7 mouse cellular contexts compared by ENCODE assay signal in genomic region chr14:55603633-55604576, GRCm38 (mm10). TPM values are rescaled to one million over a fixed set of nuclear protein-coding genes. Genes with fewer than 3 reads are reported as not detected.
DNase-seq lines count a peak whose midpoint lies in the region; ATAC-seq lines count a peak whose summit lies in the region.

No protein-coding gene starts in this region.

- peak overlapping the region; percentile 64 for H3K4me2 ChIP-seq in intestine, embryonic 16.5 days (ENCODE audit: low read depth, low read length)
- peak overlapping the region; percentile 28; the same call in 1 of the 2 replicates for H3K4me2 ChIP-seq in midbrain, embryonic 11.5 days

- no peaks in the 10 kb centered on the region for H3K27me3 ChIP-seq in intestine, embryonic 16.5 days (replicated peaks; ENCODE audit: control insufficient read depth, insufficient read depth, low read length)
- no peaks in the 10 kb centered on the region for H3K27me3 ChIP-seq in midbrain, embryonic 11.5 days (ENCODE audit: control insufficient read depth, insufficient read depth, low read length)

- peak overlapping the region; percentile 84 for H3K27ac ChIP-seq in intestine, embryonic 16.5 days (ENCODE audit: low read length)
- no peak overlapping the region for H3K27ac ChIP-seq in midbrain, embryonic 11.5 days (ENCODE audit: low read depth, low read length)

- whole genome bisulfite sequencing in intestine, embryonic 16.5 days, result 13% methylated on average over 19 of the region's 19 CpGs
- WGBS in midbrain, embryonic 11.5 days, result 23% methylated on average over 19 of the region's 19 CpGs

- H3K9me3 ChIP-seq in intestine, embryonic 16.5 days (ENCODE audit: control insufficient read depth, low read length), result no peaks in the 10 kb centered on the region
- H3K9me3 ChIP-seq in midbrain, embryonic 11.5 days (ENCODE audit: control insufficient read depth, low read length), result no peaks in the 10 kb centered on the region

- peaks cover 8% of the 10 kb centered on the region; the same call in 1 of the 2 replicates for H3K4me1 ChIP-seq in intestine, embryonic 16.5 days (ENCODE audit: control insufficient read depth, insufficient read depth, low read length)
- H3K4me1 ChIP-seq in midbrain, embryonic 11.5 days (ENCODE audit: control insufficient read depth, insufficient read depth, low read length), result no peaks in the 10 kb centered on the region

- H3K9ac ChIP-seq in intestine, embryonic 16.5 days (ENCODE audit: low read depth, low read length), result peak overlapping the region; percentile 70
- peak overlapping the region; percentile 34; the same call in 1 of the 2 replicates for H3K9ac ChIP-seq in midbrain, embryonic 11.5 days (ENCODE audit: low read length)

- peak; percentile 95 for ATAC-seq in intestine, embryonic 16.5 days
- peak; percentile 89 for ATAC-seq in midbrain, embryonic 11.5 days (ENCODE audit: low FRiP score)

- H3K36me3 ChIP-seq in intestine, embryonic 16.5 days (ENCODE audit: control insufficient read depth, insufficient read depth, low read length), result peaks cover 27% of the 10 kb centered on the region
- peaks cover 23% of the 10 kb centered on the region for H3K36me3 ChIP-seq in midbrain, embryonic 11.5 days (ENCODE audit: control insufficient read depth, insufficient read depth, low read length)

- DNase-seq in adrenal gland, adult 8-10 months, result peak; percentile 93
- DNase-seq in embryo, embryonic 9.5 days (ENCODE audit: extremely low spot score), result peak; percentile 84
- peak; percentile 78 to 88 for DNase-seq in gastrocnemius, postnatal 4 days (ENCODE audit: low spot score in 2 of 2)
- DNase-seq in left cerebral cortex, postnatal 36 days (ENCODE audit: low spot score in 2 of 2), result peak; percentile 73 to 84
- DNase-seq in midbrain, embryonic 11.5 days (ENCODE audit: low spot score, missing footprints), result peak; percentile 96
- peak; percentile 92 for DNase-seq in skeletal muscle tissue, adult 2 months (ENCODE audit: low read depth, low spot score)

- peak overlapping the region; percentile 48 for H3K4me3 ChIP-seq in intestine, embryonic 16.5 days (ENCODE audit: low read length)
- H3K4me3 ChIP-seq in midbrain, embryonic 11.5 days (ENCODE audit: low read depth, low read length), result peak overlapping the region; percentile 10; the same call in 1 of the 2 replicates

- intact Hi-C loops in left cerebral cortex, postnatal 36 days (cut with DNase I), result no loop called here

RNA-seq across cellular contexts. Expression of gene Irf9, which starts 0.5 kb away (rescaled TPM):
- total RNA-seq in adrenal gland, adult 8-10 months (2022), result 10 to 100 TPM; 20.2 to 28.5 (median 27.6) TPM
- total RNA-seq in gastrocnemius, postnatal 4 days (2021), result 1 to 10 TPM; 7.0 to 9.0 TPM
- polyA plus RNA-seq in intestine, embryonic 16.5 days (2015; fragmentation: Nextera tagmentation; extraction: Ambion mirVana), result 11.6 and 12.9 TPM in 2 replicates
- total RNA-seq in left cerebral cortex, postnatal 36 days (2021), result 10 to 100 TPM in 1 of 2 experiments, 1 to 10 TPM in 1; 9.1 to 11.6 TPM
- polyA plus RNA-seq in midbrain, embryonic 11.5 days (2014; fragmentation: Nextera tagmentation; extraction: Ambion mirVana), result 5.8 and 6.3 TPM in 2 replicates

RNA-seq across cellular contexts. Expression of gene Rnf31, which starts 12.4 kb away (rescaled TPM):
- total RNA-seq in adrenal gland, adult 8-10 months (2022), result 10 to 100 TPM; 33.3 to 52.1 (median 39.2) TPM
- 10 to 100 TPM; 21.2 to 22.4 TPM for total RNA-seq in gastrocnemius, postnatal 4 days (2021)
- polyA plus RNA-seq in intestine, embryonic 16.5 days (2015; fragmentation: Nextera tagmentation; extraction: Ambion mirVana), result 19.0 and 19.8 TPM in 2 replicates
- 10 to 100 TPM; 30.4 to 33.5 TPM for total RNA-seq in left cerebral cortex, postnatal 36 days (2021)
- 8.2 and 9.8 TPM in 2 replicates for polyA plus RNA-seq in midbrain, embryonic 11.5 days (2014; fragmentation: Nextera tagmentation; extraction: Ambion mirVana)

RNA-seq across cellular contexts. Expression of gene Psme2, which starts 13.0 kb away (rescaled TPM):
- 100 to 1,000 TPM; 325 to 423 (median 363) TPM for total RNA-seq in adrenal gland, adult 8-10 months (2022)
- 100 to 1,000 TPM; 124 to 153 TPM for total RNA-seq in gastrocnemius, postnatal 4 days (2021)
- 347 and 368 TPM in 2 replicates for polyA plus RNA-seq in intestine, embryonic 16.5 days (2015; fragmentation: Nextera tagmentation; extraction: Ambion mirVana)
- 10 to 100 TPM; 42.3 to 45.4 TPM for total RNA-seq in left cerebral cortex, postnatal 36 days (2021)
- polyA plus RNA-seq in midbrain, embryonic 11.5 days (2014; fragmentation: Nextera tagmentation; extraction: Ambion mirVana), result 189 and 202 TPM in 2 replicates

RNA-seq across cellular contexts. Expression of gene Rec8, which starts 13.9 kb away (rescaled TPM):
- total RNA-seq in adrenal gland, adult 8-10 months (2022), result 10 to 100 TPM; 12.0 to 18.1 (median 13.1) TPM
- 1 to 10 TPM; 2.7 to 3.2 TPM for total RNA-seq in gastrocnemius, postnatal 4 days (2021)
- polyA plus RNA-seq in intestine, embryonic 16.5 days (2015; fragmentation: Nextera tagmentation; extraction: Ambion mirVana), result 13.1 and 13.9 TPM in 2 replicates
- 1 to 10 TPM; 1.6 to 4.4 TPM for total RNA-seq in left cerebral cortex, postnatal 36 days (2021)
- 2.6 and 3.5 TPM in 2 replicates for polyA plus RNA-seq in midbrain, embryonic 11.5 days (2014; fragmentation: Nextera tagmentation; extraction: Ambion mirVana)

RNA-seq across cellular contexts. Expression of gene Emc9, which starts 18.8 kb away (rescaled TPM):
- 10 to 100 TPM; 47.3 to 50.6 (median 49.7) TPM for total RNA-seq in adrenal gland, adult 8-10 months (2022)
- total RNA-seq in gastrocnemius, postnatal 4 days (2021), result 10 to 100 TPM; 49.1 to 53.6 TPM
- polyA plus RNA-seq in intestine, embryonic 16.5 days (2015; fragmentation: Nextera tagmentation; extraction: Ambion mirVana), result 14.0 and 15.6 TPM in 2 replicates
- total RNA-seq in left cerebral cortex, postnatal 36 days (2021), result 10 to 100 TPM; 49.0 to 52.7 TPM
- 8.1 and 8.4 TPM in 2 replicates for polyA plus RNA-seq in midbrain, embryonic 11.5 days (2014; fragmentation: Nextera tagmentation; extraction: Ambion mirVana)
